Mouse (Mus musculus) kidney, postnatal 36 days (tissue): ENCODE data around the gene Nrap.
A peak's percentile ranks its signal among the peaks of the same experiment; 100 is the strongest.
"Not testable (repeated sequence)": the region's sequence is repeated elsewhere in the genome, so short reads cannot be mapped to it uniquely, and the experiment has no call there.

Source experiments
- DNase-seq, 2 experiments: peaks; one replicate each; pipeline ENCODE4 v3.0.0; 2021 to 2022; ENCODE audit warnings: mixed read lengths in 2 of 2

The Nrap gene

DNA sequence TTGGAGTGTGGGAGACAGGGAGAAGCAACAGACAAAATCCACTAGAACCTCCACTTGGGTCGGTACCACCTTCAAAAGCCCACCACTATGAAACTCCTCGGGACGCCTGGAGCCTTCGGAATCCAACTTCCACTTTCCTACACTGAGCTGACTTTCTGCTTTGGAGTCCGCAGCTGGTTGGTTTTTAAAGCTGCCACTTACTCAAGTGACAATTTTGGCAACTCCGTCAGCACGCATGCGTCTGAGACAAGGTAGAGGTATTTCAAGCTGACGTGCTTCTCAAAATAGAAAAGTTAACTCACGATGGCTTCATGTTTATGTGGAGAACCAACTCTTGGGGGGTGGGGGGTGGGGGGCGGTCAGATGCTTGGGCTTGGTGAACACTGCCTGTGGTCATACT is at the start of gene Nrap:
Nrap (minus strand) TSS at position 159 of the 400 bp plus-strand sequence.
- no peak for DNase-seq

DNA sequence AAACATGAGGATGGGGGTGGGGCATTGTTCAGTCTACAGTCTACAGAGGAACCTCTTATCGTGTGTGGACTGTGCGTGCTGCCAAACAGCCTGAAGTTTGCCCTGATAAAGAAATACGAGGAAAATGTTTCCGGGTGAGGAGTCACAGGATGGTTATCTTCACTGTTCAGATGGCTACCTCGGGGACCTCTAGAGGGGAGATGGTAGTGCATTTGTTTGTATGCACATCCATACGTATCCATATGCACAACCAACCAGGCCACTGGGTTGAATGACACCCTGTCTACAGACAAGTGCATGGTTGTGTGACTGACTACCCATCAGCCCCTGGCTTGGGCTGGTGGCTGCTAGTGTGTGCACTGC is 49.2 kb upstream of the Nrap start:
- no peak for DNase-seq

DNA sequence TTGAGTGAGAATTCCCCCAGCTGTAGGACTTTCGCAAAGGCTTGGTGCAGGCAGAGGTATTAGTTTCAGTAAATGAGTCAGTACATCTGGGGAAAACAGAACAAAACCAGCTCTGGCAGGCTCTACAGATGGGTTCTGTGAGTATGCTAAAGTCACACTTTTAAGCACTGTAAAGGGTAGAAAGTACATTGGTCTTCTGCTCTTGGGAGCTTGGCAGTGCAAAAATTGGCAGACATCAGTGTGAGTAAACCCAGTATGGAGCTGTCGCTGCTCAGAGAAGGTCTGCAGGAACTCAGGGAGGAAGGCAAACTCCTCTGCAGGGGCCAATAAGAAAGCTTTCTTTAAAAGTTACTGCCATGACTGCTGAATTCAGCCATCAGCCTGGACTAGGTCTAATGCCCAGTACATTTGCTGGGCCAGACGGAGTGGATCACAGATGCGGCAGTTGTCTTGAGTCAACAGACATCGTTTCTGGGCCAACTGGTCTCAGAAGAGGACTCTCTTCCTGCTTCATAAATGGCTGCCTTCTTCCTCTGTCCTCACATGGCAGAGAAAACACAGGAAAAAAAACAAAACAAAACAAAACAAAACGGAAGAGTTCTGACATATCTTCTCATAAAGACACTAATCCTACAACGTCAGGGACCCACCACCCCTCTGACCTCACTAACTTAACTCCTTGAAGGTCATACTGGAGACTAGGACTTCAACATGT is 48.7 kb upstream of the Nrap start:
- peak in 1 of 2 experiments; percentile 14 for DNase-seq

DNA sequence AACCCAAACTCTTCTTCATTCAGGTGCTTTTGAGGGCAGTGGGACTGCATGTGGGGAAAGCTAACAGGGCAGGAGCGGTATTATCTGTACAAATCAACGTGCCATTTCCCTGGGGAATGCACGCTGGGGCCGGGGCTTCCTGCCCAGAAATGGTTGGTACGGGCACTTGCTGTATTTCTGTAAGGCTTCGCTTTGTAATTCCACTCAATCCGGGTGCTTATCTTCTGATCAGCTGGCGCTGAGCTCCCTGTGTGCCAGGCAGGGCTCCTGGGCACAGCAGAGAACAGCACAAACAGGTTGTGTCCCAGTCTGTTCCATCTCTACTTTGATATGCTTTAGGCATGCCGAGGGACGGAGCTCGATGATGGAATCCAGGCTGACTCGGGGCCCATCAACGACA is 46.5 kb upstream of the Nrap start:
- DNase-seq: no peak

DNA sequence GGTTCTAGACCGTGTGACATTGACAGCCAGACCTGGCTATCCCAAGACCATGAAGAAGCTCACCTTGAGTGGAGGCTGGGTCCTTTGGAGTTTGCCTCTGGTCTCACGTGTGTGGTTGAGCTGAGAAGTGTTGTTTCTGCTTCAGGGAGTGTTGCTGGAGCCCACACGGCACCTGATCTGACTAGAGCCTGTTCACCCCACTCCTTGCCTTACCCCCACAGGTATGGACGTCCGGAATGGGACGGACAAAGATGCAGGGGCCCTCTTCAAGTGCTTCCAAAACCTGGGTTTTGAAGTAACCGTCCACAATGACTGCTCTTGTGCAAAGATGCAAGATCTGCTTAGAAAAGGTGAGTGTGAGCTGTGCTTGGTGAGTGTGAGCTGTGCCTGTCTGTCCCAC is 43.7 kb upstream of the Nrap start:
- DNase-seq: no peak

DNA sequence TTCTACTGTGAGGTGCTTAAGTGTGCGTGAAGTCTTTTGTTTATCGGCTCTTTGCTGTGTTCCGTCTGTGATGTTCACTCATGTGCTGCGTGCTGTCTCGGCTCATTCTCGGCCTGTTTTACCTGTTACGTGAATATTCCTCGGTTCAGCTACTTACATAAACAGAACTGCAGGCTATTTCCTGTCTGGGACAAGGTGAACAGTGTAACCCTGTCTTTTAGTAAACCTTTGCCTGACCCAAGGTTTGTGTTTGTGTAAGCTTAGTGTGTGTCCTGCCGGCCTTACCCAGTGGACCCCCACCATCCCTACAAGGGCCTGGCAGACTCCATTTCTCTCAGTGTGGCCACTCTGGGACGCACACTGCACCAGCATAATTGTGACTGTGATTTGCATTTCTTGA is 42.9 kb upstream of the Nrap start:
- DNase-seq: no peak

DNA sequence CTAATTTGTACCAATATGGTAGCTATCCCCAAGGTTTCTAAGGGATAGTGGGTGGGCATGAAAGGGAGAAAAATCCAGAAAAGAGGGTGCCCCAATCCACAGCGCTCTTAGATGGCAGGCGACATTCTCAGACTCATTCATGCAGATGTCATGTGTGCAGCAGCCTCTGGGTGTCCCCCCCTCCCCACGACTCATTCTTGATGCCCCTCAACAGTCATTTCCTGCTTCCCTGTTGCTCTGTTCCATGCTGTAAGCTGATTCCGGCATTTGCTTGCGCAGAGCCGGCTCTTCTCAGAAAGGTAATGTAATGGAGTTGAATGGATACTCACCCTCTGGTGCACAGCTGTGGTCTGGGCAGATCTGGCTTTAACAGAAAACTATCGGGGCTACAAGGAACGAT is 40.5 kb upstream of the Nrap start:
- DNase-seq: no peak

DNA sequence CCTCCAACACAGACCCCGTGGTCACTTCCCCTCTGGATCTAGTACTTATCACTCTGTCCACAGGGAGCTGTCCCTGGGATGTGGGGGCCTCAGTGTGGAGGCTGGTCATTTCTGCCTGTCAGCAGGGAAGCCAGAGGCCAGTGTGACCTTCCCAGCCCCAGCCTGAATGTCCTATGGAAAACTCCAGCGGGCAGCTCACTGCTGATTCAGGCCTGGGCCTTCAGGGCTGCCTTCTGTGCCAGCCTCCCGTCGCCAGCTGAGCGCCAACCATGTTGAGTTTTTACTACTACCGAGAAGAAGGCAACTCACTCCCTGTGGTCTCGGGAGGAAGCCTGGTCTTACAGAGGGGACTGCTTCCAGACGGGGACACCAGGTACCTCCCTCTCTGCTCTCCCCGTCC is 35.7 kb upstream of the Nrap start:
- peak; percentile 35 to 45 for DNase-seq

DNA sequence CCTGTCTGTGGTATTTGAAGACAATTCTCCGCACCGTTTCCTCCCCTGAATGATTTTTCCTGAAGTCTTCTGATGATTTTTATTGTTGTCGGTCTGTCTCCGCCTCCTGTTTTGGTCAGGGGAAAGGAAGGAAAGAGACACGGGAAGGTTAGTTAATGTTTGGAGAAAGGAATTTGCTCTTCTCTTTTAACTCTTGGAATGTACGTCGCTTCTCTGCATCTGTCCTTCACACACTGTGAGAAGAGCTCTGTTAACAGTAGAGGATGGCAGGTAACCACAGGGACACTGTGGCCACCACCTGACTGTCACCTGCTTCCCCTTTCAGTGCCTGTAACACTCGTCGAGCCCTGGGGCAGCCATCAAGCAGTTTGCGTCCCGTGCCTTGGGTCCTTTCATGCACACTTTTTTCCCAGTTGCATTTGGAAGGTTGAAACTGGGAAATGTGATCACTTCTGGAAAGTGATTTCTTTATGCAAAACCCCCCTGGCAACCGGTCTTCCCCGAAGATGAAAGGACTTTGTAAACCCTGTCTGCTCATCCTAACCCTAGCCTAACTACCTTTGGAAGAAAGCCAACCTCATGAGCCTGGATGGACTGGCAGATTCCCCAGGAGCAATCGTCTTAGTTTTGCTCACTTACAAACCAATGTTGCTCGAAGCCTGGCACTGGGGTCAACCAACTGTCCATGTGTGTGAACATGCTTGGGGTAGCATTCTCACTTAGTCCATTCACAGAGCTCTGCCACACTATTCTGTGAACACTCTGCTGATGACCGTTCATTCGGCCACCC is 35.0 kb upstream of the Nrap start:
- peak; percentile 46 to 58 for DNase-seq

DNA sequence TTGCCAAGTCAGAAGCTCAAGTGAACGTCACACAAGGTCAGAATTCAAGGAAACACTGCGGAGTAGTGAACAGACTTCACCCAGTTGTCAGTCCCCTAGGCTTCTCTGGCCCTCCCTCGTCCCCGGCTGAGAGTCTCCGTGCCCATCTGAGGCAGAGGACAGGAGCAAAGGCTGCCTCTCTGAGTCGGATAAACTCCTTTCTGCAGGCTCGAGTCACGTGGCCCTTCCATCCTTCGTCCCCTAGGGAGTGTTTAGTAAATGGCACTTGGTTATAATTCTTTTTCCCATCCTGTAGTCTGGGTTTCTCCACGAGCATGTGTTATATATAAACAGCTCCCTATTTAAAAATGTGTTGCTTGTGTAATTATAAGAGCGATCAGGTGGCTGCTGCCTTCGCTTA is 33.5 kb upstream of the Nrap start:
- peak; percentile 36 to 56 for DNase-seq

DNA sequence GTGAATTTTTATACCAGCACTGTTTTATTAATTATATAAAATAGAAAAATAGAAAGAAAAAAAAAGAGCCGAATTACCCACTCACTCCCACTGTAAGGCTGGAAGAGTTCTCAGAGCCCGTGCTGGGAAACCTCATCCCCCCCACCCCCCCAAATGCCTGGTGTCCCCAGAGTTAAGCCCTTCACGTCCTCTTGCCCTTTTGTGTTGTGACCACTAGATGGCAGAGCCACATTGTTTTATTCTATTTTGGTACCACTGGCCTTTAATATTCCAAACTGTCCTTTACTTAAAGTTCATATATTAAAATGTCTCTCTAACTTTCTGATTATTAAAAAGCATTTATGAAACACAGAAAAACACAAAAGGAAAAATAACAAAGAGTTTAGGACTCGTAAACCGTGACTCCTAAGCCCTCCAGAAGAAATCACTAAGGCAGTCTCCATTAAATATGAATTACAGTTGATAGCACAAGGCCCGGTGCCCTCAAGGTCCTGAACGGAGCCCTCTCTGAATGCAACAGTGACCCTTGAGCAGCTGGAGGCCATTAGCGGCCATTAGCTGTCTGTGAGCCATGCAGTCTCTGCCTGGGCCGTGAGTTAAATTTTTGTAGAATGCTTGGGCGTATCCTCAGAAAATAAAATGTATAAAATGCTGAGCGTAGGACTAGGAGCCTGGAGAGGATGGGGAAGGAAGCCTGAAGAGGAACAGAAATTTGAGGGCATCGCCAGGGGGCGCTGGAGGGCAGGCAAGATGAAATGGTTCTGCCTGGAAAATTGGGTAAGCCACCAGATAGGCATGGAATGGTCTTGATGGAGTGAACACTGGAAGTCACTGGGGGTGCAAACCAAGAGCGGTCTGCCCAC is 32.9 kb upstream of the Nrap start:
- DNase-seq: peak; percentile 91 to 97

DNA sequence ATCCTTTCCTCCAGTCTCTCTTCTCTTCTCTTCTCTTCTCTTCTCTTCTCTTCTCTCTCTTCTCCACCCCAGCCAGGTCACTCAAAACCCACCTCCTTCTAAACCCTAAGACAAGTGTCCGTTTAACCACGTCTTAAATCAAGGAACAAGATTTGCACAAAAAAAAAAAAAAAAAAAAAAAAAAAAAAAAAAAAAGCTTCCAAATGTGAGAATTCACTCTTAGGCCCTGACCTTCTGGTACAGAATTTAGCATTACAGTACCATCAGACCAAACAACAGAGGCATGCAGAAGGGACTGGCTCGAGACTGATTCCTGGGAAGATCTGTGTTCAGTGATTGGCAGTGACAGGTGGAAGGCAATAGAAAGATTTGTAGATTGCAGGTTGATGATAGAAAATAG is 30.5 kb upstream of the Nrap start:
- DNase-seq: no peak

DNA sequence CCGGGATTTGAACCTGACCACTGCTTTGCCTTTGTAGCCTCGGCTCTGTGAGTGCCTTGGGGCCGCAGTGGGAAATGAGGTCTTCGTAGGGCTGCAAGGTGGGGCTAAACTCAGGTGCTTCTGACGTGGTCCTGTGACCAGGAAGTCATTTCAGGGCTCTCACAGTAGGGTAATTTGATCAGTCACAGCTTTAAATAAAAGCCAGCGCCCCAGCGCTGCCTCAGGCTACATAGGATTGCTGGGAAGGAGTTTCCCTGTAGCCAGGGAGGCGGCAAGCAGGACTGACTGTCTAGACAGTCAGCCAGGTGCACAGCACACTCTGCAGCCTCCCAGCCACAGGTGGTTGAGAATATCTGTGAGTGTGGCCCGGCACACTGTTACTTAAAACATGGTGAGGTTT is 29.6 kb upstream of the Nrap start:
- DNase-seq: no peak

DNA sequence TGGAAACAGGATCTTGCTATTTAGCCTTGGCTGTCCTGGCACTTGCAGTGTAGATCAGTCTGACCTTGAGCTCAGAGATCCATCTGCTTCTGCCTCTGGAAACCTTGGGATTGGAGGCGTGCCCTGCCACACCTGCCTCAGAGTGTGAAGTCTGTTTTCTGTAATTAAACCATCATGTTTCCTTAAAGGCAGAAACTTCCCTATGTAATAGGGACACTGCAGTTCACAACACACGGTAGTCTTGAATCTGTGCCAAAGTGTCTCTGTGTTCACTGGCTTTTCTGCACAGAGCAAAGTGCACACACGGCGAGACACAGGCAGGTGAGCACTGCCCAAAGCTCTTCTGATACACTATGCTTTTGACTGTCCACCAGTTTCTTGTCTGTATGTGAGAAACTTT is 28.6 kb upstream of the Nrap start:
- peak; percentile 30 to 46 for DNase-seq

DNA sequence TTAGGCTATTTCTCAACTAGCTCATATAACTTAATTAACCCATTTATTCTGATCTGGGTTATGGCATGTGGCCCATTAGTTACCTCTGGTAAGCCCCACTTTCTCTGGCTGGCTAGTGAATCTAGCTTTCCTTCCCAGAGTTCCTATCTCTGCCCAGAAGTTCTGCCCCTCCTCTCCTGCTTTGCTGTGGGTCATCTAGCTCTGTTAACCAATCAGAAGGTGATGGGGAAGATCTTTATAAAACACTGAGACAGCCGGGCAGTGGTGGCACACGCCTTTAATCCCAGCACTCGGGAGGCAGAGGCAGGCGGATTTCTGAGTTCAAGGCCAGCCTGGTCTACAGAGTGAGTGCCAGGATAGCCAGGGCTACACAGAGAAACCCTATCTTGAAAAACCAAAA is 20.0 kb upstream of the Nrap start:
- not testable (repeated sequence) for DNase-seq

DNA sequence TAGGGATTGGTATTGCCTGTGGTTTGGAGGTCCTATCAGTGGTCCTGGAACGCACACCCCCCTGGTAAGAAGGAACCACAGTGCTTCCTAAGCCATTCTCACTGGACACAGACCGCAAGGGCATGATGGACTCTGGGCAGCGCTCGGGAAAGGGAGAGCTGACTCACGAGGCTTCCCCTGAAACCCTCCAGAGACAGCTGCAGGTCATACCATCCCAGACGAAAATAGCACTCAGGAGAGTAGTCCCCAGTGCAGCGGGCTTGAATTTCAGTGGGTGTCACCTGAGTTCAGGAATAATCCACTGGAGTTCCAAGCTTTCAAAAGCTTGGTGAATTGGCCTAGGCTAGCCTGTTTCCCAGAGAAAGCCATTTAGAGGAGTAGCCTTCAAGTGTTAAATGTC is 16.7 kb upstream of the Nrap start:
- DNase-seq: no peak

DNA sequence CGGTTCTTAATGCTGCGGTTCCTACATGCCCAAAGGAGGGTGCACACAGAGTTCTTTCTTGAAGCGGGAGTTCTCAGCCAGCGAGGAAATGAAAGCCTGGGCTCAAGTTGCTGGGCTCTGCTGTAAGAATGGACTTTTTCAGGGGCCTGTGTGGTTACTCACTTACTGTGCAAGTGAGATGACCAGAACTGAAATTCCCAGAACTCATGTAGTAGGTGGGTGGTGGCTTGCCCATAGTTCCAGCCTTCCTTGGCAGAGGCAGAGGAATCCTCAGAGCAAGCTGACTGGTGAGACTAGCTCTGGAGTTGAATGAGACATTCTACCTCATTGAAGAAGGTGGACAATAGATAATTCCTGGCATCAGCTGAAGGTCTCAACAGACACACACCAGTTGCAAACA is 16.0 kb upstream of the Nrap start:
- no peak for DNase-seq

DNA sequence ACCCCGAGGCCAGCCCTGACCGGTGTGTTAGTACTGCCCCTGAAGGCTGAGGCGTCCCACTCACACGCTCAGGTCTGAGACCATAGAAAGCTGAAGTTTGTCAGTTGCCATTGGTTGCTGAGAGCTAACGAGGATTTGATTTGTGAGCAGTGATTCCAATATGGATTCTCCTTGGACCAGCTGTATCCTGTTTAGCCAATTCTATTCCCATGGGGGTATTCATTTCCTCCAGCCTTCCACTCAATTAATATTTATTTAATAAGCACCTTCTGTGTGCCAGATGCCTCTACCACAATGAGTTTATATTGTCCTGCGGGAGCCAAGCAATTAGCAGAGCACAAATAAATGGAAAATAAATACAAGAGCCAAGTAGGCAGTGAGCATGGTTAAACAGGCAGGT is 12.0 kb upstream of the Nrap start:
- DNase-seq: no peak

DNA sequence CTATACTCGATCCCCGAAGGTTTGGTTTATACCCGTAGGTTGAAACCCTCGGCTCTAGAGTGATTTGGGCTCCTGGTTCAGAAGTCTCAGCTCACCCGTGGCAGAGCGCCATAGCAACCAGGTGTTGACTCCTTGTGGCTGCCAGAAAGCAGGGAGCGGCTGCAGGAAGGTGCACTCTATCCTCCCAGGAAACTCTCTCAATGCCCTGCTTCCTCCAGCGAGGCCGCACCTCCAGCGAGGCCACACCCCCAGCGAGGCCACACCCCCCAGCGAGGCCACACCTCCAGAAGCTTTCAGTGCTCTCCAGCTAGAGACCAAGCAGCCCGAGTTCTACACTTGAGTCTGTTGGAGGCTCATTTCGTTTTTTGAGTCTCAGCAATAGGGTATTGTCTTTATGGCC is 10.4 kb upstream of the Nrap start:
- DNase-seq: peak; percentile 82 to 92

DNA sequence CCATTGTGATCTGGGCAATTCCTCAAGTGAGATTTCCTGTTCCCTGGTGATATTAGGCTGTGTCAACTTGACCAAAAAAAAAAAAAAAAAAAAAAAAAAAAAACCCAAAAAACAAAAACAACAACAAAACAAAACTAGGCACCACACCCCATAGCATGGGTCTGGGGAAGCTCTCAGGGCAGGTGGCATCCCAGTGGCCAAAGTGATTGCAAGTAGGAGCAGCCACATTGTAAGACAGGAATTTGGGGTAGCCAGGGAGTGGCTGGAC is 8.6 kb upstream of the Nrap start:
- no peak for DNase-seq

DNA sequence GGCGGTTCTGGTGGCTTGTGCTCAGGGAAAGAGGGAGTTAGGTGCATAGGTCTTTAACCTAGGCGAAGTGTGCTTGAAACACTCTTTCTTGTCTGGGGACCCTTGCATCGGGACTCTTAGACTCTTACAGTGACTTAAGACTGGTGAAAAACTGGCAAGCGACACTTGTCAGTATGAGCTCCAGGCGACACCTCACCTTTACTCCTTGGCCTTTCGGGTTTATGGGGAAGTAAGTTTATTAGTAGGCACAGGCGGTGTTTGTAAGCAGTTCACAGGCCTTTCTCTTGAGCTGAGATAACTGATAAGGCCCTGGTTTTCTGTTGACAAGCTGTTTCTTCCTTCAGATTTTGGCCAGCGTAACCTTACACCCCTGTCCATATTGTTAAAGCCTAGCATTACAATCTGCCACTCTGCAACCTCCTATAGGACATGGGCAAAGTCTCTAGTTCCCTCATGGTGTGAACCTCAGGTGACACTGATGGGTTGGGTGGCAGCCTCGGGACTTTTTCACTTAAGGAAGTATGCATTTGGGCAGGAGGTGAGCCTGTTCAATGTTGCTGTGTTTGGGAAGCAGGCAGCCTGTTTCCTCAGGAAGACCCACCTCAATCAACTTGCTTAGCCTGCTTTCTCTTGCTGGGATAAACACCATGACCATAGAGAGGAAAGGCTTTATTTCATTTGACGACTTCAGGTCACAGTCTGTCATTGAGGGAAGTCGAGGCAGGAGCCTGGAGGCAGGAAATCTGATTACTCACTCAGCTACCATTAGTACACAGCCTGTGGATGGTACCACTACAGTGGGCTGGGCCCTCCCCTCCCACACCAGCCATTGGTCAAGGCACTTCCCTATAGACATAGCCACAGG is 8.1 kb upstream of the Nrap start:
- no peak for DNase-seq

DNA sequence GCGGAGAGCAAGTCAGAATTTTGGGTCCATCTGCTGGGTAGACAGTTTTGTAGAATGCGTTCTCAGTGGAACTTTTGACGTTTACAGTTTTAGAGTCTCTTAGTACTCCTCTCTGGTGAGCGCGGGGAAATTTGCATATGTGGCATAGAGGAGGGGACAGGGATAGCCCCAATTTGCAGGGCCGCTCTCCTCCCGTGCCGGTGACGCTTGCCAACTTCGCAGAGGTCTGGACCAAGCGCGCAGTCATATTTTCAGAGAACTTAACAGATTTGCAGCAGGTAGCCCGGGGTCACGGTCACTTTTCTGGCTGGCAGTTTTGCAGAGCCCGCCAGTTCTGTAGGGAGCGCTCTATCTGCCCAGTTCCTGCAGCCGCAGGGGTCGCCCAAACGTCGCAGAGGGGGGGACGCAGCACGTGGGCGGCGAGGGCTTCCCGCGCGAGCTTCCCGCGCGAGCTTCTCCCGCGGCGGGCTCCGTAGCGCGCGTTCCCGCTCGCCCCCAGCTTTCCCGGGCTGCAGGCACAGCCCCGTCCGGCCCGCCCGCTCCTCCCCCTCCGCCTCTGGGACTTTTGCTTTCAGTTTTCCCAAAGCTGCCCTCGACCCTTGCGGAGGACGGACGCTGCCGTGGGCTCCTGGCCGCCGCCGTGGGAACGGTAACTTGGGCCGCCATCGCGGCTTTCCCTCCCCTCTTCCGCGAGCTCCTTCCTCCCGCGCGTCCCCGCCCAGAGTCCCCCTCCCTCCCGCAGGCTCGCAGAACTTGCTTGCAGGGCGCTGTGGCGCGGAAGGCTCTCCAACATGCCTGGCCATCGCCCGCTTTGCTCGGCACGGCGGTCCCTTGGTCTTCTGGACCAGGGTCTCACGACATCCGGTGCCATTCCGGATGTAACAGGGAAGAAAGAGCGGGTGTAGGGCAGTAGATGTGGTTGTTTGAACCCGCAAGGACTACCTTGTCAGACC is 7.1 kb upstream of the Nrap start, which contains the start of gene Casp7:
Casp7 (plus strand) TSS at position 461 of the 953 bp plus-strand sequence.
- peak; percentile 65 to 84 for DNase-seq
